Mouse (Mus musculus) cerebral cortex, adult 2 months (tissue): ENCODE results near the gene Ckap5.

Experiments
- WGBS: fragments of 180-500 bp; shearing (Covaris S2); methylation state at CpG from one replicate; pipeline ENCODE4 v1.1.7; 2018; 5-methylcytosine and 5-hydroxymethylcytosine counted together

The Ckap5 gene

DNA sequence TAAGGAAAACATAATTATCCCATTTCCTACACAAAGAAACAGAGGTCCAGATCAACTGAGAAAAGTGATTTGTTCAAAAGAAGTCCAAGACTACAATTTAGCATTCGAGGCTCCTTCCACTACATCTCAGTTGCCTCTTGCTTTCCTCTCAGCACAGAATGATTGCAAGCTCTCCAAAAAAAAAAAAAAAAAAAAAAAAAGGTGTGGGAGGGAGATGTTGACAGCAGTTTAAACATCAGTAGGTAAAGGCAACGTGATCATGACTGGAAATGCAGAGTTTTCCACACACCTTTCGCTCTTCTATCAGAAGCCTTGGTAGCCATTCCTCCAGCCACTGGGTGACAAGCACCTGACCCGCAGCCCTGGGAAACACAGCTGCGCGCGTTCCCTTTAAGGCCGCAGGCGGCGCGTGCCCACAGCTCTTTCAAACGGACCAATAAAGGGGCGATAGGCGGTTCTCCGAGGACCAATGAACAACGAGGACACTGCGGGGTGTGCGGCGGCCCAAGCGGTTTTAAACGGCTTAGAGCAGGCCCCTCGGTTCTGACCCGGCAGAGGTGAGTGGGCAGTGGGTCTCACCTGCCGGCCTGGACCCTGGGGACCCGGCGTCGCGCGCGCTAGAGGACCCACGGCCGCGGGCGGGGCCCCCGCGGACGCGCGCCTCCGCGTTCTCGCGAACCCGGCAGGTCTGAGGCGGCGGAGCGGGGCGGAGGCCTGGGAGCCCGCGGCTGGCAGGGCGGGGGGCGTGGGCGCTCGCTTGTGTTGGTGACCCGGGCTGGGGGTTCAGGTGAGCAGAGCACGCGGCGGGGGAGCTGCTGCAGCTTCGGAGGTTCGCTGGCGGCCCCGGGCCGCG lies at the start of gene Ckap5:
Gene Ckap5 (plus strand): TSS at position 469 of the 853 bp plus-strand sequence.
- WGBS, result under 1% methylated on average over 64 of the region's 64 CpGs

DNA sequence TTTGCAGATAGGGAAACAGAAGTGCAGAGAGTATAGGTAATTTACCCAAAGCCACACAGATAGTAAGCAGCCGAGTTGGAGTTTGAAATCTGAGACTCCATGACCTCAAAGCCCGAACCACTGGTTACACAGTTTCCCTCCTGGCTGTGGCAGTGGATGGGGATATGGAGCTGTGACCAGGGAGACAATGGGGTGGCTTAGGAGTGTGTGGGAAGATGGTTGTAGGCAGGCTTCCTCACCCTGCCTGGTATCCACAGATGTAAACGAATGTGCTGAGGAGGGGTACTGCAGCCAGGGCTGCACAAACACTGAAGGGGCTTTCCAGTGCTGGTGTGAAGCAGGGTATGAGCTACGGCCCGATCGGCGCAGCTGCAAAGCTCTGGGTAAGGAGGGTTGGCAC lies 49.7 kb upstream of the Ckap5 start:
- WGBS, result 83% methylated on average over 7 of the region's 7 CpGs

DNA sequence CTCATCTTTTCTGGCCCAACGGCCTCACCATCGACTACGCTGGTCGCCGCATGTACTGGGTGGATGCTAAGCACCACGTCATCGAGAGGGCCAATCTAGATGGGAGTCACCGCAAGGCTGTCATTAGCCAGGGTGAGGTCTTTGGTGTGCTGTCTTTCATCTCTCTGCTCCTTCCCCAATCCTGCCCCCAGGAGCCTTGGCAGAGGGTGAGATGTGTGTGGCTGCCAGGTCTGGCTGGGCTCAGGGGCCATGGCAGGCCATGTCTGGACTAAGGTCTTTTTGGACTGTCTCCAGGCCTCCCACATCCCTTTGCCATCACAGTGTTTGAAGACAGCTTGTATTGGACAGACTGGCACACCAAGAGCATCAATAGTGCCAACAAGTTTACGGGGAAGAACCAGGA lies 46.2 kb upstream of the Ckap5 start:
- 75% methylated on average over 9 of the region's 9 CpGs for WGBS

- 53% methylated on average over 6 of the region's 6 CpGs for WGBS
Observed at GRCm38 (mm10) chr2:91480805-91481514, 45.6 kb upstream of the Ckap5 start.

DNA sequence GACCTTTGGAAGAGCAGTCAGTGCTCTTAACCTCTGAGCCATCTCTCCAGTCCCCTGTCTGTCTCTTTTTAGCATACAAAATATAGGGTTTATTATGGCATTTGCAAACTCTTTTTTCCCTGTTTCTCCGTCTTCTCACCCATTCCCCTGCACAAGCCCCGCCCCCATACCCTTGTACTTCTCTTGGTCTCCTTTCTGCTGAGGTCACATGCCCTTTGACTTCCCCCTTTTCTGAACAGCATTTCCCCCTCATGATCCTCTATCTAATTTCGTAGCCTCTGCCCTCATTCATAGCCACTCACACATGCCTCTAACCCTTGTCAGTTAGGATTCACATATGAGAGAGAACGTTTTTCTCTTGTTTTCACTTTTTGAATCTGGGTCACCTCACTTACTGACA lies 41.9 kb upstream of the Ckap5 start:
- WGBS, result 79% methylated on average over 4 of the region's 4 CpGs

DNA sequence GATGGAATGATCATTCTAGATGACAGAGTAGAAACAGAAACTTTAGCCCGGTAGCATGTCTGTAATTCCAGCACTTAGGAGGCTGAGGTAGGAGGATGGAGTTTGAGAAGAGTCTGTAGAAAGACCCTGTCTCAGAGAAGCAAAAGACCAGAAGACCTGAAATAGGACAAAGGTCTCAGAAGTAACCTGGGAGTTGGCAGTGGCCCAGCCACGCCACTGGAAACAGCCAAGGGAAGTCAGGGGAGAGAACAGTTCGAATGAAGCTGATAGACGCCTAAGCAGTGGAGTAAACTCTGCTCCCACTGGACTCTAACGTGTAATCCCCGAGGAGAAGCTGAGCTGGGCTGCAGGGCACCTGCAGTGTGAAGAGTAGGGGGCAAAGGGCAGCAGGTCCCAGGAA lies 41.3 kb upstream of the Ckap5 start:
- WGBS, result 81% methylated on average over 6 of the region's 6 CpGs

GRCm38 (mm10) chr2:91487295-91487694 lies 39.3 kb upstream of the Ckap5 start:
- WGBS, result 27% methylated on average over 3 of the region's 3 CpGs

DNA sequence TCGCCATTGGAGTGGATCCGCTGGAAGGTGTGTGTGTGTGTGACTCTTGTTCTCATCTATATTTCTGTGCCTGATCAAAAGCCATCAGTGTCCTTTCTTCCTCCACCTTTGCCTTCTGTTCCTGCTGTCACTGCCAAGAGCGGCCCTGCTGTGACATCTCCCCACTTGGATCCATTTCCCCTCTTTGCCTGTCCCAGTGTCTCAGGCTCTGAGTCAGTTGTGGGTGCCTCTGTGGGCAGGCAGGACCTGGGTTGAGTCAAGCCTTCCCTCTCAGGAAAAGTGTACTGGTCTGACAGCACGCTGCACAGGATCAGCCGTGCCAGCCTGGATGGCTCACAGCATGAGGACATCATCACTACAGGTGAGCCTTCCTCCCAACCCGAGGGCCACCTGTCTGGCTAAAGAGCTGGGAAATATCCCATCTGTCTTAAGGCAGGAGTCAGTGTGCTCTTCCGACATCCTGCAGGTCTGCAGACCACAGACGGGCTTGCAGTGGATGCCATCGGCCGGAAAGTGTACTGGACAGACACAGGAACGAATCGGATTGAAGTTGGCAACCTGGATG lies 34.4 kb upstream of the Ckap5 start:
- 95% methylated on average over 12 of the region's 12 CpGs for WGBS

DNA sequence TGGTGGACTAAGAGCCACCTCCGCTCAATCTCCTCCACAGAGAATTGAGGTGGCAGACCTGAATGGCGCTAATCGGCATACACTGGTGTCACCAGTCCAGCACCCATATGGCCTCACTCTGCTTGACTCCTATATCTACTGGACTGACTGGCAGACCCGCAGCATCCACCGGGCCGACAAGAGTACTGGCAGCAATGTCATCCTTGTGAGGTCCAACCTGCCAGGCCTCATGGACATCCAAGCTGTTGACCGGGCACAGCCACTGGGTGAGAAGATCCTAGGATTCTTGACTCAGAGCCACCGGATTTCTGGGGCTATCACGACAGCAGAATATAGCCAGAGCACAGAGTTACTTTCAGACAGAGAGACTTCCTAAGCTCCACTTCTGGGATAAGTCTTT lies 32.6 kb upstream of the Ckap5 start:
- WGBS, result 96% methylated on average over 9 of the region's 9 CpGs

DNA sequence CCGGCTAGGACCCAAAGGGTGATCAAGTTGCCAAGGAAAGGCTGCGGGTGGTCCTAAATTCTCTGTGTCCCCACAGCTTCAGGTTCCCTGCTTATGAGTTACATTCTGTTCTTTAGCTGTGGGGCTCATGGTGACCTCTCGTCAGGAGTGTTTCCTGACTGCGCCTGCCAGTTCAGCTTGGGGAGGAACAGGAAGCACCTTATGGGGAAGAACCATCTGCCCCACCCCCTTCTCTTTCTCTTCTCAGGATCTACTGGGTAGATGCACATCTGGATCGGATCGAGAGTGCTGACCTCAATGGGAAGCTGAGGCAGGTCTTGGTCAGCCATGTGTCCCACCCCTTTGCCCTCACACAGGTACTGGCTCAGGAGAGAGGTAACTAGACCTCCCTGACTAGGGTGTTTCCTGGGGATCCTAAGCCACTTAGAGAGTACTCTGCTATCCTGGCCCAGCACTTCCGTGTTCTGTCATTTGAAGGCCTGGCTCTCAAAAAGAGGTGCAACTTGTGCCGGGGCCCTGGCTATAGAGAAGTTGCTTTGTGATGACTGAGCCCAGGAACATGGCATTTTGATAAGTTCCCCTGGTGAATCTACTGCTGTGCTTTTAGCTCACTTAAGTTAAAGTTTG lies 28.4 kb upstream of the Ckap5 start:
- WGBS, result 87% methylated on average over 8 of the region's 8 CpGs

DNA sequence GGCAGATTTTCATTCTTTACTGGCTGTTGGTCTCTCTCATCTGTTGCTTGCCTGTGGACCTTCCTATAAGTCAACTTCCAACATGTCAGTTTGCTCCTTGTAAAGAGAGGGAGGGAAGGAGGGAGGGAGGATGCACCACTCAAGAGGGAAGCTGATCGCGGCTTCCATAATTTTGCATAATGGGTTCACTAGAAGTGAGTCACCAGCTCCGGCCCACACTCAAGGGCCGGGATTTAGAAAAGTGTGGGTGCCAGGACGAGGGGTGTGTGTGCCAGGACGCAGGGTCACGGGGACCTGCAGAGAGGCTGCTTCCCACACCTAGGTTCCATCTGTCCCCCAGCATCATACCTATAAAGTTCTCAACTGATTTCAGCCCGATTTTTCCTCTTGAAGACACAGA lies 18.5 kb upstream of the Ckap5 start:
- WGBS, result 63% methylated on average over 8 of the region's 8 CpGs

GRCm38 (mm10) chr2:91517186-91517585 lies 9.4 kb upstream of the Ckap5 start:
- WGBS, result 34% methylated on average over 2 of the region's 2 CpGs

- WGBS, result 1% methylated on average over 15 of the region's 15 CpGs
Observed at GRCm38 (mm10) chr2:91527147-91527486, 555 bp downstream of the Ckap5 start.

GRCm38 (mm10) chr2:91537588-91538205 lies 11.1 kb downstream of the Ckap5 start:
- 7% methylated on average over 17 of the region's 17 CpGs for WGBS

DNA sequence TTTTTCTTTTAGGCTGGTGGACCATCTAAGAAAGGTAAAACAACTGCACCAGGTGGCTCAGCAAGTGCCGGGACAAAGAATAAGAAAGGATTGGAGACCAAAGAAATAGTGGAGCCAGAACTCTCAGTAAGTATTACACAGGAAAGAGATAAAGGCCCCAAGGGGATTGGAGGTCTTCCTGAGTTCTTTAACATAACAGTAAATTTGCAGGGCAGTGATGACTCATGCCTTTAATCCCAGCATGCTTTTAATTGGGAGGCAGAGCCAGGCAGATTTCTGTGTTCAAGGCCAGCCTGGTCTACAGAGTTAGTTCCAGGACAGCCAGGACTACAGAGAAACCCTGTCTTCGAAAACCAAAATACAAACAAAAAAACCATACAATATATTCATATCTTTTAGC lies 41.6 kb downstream of the Ckap5 start:
- 77% methylated on average over 2 of the region's 2 CpGs for WGBS

GRCm38 (mm10) chr2:91580894-91581293 lies 54.3 kb downstream of the Ckap5 start:
- WGBS, result 18% methylated on average over 1 of the region's 1 CpGs

DNA sequence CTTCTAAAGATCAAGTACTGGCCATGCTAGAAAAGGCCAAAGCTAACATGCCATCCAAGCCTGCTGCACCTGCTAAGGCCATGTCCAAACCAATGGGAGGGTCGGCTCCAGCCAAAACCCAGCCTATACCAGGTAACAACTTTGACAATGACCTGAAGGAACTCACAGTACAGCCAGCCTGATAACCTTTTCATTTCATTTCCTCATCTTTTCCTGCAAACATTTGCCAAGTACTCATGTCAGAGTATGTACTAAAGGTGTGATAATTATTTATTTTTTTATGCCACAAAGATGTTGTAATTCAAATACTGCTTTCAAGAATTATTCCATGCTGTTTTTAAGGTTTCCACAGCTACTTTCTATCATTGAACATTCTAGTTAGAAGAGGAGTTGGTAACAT lies 59.7 kb downstream of the Ckap5 start:
- WGBS, result 88% methylated on average over 1 of the region's 1 CpGs

- WGBS, result 63% methylated on average over 4 of the region's 4 CpGs
Observed at GRCm38 (mm10) chr2:91600475-91600874, 73.9 kb downstream of the Ckap5 start.

- WGBS, result 88% methylated on average over 4 of the region's 4 CpGs
Observed at GRCm38 (mm10) chr2:91602389-91602788, 75.8 kb downstream of the Ckap5 start.

- 91% methylated on average over 5 of the region's 5 CpGs for WGBS
Observed at GRCm38 (mm10) chr2:91622356-91622755, 95.8 kb downstream of the Ckap5 start.

DNA sequence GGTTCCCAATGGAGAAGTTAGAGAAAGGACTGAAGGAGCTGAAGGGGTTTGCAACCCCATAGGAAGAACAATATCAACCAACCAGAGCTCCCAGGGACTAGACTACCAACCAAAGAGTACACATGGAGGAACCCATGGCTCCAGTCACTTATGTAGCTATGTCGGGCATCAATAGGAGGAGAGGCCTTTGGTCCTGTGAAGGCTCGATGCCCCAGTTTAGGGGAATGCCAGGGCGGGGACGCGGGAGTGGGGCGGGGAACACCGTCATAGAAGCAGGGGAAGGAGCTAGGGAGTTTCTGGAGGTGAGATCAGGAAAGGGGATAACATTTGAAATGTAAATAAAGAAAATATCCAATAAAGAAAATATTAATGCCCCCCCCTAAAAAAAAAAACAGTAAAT lies 96.8 kb downstream of the Ckap5 start:
- 92% methylated on average over 7 of the region's 7 CpGs for WGBS

DNA sequence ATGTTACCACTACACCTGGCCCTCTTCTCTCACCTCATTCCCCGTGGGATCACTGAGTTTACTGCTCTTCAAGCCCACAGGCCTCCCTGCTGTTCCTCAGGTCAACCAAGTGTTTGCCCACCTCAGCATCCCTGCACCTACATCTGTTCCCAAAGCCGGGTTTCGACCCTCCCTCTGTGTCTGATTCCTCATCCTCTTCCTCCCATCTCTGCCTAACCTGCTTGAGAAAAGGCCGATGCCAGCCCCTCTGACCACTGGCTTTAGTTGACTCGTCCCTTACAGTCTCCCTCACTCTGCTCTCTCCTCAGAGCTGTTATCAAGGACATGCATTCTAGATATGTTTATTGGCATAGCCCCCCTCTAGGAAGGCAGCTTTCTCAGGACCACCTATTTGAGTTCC lies 100.9 kb downstream of the Ckap5 start:
- 82% methylated on average over 5 of the region's 5 CpGs for WGBS
